Mouse (Mus musculus) CH12F3 (cell line): ENCODE results near the gene Ak2.

Experiments
- in situ Hi-C: fragments of 300-500 bp; cut with MboI; formaldehyde crosslinking; loops from 2 replicates; pipeline ENCODE4 v1.14.3; 2020; ENCODE audit warnings: low sequenced_read_pairs

The Ak2 gene

DNA sequence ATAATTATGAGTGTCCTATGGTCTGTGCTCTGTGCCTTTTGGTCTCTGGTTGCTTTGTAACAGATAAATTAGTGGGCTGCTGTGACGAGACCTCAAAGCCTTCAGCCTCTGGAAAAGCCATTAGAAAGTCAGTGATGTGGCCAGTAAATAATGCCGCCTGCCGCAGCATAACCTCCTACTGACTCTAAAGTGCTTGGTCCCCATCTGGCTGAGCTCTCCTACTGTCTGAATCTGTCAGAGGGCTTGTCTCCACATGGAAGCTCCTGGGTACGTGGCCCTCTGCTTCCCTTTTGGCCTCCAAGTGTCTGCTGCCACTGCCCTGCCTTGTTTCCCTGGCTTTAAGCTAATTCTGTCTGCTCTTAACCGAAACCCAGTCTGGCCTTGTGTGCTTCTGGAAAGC, 17.8 kb downstream of the Ak2 start:
- in situ Hi-C loops = no loop called here

DNA sequence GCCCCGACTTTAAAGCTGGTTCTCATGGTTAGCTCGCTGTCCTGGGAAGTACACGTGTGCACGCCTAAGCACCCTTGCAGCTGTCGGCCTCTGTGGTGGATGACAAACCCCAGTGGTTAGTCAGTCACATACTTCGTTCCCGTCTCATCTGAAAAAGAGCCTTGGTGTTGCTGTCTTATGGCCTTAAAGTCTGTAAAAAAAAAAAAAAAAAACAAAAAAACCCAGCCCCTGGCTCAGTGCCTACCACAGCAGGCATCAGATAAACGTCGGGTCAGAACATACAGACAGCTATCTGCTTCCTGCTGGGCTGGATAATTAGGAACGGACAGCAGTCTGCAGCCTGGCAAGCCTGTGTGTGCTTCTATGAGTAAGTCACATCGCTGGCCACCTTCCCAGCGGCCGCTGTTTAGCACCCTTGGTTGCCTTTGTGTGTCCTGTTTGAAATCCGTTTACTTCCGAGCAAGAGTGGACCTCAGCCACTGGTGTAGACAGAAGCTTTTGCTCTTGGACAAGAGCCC, 19.9 kb downstream of the Ak2 start:
- in situ Hi-C loops = no loop called here

DNA sequence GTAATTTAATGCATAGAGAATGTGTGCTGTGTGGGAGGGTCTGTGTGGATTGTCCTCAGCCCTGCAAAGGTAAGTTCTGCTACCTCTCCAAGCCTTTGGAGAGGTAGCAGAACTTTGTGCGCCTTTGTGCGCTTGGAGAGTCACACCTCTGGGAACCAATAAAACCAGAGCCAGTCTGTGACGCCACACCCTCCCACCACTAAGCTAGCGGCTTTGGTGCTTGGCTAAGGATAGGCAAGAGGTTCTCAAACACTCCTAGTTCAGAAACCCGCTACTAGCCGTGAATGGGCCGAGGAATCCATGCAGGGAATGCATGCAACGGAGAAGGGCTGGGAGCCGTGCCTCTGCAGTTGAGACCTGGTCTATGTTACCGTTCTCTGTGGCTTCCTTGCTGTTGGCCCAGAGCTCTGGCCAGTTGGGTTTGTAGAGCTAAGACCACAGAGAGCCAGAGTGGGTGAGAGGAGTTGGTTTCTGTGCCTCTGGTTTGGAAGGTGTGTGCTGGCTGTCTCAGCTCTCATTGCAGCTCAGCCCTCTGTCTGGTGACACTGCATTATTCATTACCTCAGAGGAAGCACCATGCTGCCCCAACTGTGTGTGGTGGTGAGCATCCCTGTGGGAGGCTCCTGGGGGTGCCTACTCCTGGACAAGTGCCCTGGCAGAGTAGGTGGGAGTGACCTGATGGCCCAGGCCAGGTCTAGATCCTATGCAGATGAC, 21.6 kb downstream of the Ak2 start:
- in situ Hi-C loops = no loop called here

DNA sequence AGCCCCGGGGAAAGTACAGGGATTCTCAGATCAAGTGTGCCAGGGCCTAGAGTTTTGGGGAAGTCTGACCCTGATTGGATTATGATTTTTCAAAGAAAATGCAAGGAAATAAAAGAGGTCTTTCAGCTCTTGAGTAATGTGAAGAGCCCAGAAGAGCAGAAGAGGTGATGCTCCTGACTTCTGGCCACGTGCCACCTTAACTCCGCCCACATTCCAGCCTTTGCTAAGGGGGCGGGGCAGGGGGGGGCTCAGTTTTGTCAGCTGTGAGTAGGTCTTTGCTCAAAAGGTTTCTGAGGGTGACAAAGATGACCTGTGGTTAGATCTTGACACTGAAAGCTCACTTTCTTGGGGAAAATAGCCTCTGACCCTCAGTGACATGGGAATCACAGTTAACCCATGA, 24.6 kb downstream of the Ak2 start:
- in situ Hi-C loops = no loop called here

DNA sequence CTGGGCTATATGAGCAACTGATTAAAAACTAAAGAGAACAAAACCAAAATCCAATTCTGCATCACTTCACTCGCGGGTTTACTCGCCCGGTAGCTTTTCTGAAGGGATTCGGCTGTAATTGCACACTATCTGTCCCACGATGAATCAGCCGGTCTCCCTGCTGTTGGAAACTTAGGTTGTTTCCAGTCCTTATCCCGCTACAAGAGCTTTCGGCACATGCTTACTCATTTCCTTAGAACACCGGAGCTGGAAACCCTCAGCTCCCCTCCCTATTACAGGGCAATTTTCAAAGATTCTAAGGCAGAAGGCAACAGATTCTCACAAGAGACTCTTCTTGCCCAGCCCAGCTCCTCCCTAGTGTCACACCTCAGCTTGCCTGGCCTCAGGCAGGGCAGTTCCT, 25.4 kb downstream of the Ak2 start:
- in situ Hi-C loops = no loop called here

DNA sequence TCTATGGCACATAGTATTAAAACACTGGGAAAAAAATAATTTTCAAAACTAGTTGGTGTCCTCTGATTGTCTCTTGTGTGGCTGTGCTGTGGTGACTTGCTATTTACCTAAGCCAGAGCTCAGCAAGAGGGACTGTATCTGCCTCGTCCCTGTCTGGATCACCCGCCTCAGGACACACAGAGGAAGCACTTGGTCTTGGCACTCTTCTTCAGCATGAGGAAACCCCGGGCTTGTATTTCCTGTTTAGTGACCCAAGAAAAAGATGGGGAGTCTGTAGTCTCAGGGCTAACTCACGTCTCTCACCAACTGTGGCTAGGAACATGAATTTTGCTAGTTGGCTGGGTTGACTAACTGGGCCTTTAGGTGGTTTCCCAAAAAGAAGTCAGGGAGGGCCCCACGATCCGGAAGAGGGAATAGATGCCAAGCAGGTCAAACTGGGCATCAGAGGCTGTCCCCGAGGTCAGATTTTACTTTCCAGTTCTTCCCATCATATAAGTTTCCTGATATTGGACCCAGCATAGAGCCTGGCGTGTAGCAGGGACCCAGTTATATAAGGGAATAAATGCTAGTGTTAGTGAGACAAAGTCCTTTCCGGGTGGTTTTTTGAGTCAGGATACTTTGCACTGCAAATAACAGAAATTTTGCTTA, 27.2 kb downstream of the Ak2 start:
- in situ Hi-C loops = no loop called here

DNA sequence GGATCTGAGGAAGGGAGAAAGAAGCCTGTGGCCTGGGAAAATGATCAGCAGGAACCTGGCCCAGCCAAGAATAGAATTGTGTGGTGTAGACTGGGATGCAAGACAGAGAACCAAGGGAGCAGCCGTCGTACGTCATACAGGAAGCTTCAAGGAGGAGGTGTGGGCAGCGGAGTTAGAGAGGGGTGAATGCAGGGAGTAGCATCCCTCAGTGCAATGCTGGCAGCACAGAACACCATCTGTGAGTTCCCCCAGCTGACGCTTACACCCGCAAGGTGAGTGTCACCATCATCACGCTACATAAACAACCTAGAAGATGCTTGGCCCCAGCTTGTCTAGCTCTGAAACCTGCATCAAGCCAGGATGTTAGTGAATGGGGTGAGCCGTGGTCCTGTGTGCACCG, 28.0 kb downstream of the Ak2 start:
- in situ Hi-C loops = no loop called here

DNA sequence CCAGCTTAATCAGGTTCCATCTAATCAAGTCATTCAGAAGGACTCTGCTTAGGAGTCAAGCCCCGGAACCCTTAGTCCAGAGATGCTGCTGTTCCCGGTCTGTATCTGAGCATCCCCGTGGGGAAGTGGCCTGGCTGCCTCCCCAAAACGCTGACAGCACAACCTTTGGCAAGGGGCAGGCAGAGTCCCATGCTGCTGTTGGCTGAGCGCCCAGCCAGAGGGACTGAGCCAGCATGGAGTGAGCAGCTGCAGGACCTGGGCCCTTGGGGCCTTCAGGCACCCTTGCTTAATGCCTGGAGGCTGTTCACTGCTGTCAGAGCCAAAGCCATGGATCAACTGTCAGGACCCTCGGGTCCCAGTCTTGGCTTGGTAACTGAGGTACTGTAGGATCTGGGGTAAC, 28.7 kb downstream of the Ak2 start:
- in situ Hi-C loops = no loop called here

DNA sequence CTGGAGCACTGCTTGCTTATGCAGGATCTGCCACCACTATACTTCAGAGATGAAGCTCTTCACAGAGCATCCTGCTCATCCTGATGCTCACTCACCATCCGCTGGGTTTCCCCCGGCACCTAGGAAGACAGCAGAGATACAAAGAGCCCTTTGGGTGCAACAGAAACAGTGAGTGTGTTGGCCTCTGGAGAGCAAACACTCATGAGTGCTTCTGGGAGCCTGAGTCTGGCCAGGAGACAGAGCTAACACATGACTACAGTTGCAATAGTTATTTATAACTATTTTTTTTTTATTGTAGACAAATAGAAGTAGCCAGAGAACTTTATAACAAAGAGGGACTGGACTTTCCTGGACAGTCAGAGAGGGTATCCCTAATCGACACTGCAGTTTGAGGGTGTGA, 29.7 kb downstream of the Ak2 start:
- in situ Hi-C loops = no loop called here

DNA sequence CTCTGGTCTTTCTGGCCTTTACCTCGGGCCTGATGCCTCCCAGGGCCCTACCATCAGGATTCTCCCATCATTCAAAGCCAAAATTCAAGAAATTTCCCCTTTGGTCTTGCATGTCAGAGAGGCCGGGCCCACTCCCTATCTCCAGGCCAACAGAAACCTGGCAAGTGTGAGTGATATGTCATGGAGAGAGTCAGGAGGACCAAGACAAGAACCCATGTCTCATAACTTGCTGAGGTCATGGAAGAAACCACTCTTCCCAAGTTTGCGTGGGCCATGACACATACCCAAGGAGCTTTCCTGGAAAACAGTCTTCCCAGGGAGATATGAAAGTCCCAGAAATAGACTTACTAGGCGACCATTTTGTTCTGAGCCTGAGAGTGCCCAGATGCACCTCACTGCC, 30.1 kb downstream of the Ak2 start:
- in situ Hi-C loops = no loop called here

DNA sequence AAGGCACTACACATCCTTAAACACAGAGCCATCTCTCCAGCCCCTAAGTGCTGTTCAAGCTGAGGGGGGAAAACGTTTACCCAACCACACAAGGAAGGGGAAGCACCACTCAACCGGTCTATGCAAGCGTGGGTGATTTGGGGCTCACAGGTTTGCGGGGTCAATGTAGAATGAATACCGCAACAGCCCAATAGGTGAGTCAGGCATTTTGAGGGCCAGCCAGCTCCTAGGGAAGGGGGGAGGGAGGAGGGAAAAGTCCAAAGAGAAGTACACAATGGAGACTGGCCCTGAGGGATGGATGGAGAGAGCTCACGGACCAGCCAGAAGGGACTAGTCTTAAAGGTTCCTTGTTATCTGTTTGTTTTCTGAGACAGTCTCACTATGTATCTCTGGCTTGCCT, 32.1 kb downstream of the Ak2 start:
- in situ Hi-C loops = no loop called here

DNA sequence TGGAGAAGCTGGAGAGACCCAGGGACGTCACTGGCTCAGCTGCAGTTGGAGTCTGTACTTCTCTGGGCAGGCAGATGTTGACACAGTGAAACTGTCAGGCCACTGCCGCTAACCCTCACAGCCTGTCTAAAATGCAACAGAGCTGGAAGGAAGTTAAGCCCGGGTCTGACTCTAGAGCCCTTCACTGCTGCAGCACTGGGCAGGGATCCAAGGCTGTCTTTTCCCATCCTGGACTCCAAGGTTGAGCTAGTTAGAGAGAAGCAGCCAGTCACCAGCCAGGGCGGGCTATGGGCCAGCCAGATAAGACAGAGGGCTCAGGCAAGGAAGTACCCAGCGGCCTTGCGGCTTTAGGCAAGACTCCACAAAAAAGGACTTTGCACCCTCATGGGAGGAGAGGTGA, 33.0 kb downstream of the Ak2 start:
- in situ Hi-C loops = no loop called here

DNA sequence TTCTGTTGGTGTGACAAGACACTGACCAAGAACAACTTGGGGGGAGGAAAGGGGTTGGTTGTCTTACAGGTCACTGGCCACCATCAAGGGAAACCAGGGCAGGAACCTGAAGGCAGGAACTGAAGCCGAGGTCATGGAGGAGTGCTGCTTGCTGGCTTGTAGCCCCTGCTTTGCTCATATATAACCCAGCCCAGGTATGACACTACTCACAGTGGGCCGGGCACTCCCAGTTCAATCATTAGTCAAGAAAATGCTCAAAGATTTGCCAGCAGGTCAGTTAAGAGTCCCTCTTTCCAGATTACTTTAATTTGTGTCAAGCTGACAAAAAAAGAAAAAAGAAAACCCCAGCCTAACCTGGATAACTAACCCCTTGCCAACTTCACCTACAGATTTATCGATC, 33.9 kb downstream of the Ak2 start:
- in situ Hi-C loops = no loop called here

DNA sequence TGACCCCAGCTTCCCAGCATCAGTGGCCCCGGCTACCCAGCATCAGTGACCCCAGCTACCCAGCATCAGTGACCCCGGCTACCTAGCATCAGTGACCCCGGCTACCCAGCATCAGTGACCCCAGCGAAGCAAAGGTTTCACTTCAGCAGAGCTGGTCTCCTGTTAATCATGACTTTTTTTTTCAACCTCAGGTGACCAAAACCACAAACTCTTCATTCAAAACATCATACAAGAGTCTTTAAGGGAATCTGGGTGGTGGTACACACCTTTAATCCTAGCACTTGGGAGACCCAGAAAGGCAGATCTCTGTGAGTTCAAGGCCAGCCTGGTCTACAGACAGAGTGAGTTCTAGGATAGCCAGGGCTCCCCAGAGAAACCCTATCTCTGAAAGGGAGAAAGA, 39.0 kb downstream of the Ak2 start:
- in situ Hi-C loops = no loop called here

DNA sequence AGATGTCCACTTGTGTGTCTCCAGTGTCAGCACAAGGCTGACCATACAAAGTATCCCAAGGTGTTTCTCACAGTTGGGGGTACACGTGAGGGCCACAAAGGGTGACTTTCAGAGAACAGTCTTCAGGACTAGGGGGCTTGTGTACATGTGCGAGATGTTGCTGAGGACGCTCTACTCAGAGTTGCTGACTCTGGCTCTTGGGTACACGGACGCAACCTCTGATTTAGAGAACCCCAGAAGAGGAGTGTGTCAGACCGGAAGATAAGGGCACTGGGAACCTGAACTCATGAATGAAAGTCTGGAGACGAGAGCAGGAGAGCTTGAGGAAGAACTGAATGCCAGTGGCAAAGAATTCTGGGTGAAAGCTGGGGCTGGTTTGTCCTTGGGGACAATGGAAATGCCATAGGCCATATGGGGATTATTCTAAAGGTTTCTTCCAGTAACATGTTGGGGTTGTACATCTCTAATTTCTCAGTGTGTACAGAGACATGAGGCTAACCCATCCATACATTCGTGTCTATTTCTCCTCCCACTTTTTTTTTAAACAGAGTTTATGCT, 39.7 kb downstream of the Ak2 start:
- in situ Hi-C loops = no loop called here

DNA sequence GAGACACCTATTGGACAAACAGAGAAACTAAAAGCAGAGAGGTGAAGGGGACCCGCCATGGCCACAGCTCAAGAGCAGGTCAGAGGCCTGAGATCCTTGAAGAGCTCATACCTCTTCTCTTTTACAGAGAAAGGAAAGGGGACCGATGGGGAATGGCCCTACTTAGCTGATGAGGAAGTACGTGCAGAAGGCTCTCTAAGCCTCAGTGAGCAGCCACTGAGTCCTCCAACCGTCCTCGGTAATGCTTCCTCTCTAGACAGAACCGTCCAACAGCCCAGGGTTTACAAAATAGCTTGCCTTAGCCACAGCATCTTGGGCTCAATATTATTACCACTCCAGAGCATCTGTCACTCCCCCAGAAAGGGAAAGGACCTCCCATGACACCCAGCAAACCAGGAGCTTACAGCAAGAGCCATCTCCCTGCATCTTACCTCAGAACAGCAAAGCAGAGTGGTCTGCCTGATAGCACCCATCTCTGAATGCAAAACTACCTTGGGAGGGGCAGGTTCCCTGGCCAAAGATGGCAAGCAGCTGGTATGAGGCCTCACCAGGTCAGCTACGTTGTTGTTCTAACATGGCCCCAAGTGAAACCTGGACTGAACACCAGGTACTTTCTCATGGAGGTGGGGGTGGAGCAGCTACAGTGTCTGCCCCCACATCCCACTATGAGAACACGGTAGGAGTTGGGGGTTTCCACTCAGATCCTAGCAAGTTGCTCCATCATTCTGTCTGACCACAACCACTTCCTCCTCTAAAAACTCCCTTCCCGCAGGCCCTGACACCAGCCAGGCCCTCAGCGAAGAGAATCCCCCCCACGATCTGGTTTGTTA, 40.6 kb downstream of the Ak2 start:
- in situ Hi-C loops = no loop called here

DNA sequence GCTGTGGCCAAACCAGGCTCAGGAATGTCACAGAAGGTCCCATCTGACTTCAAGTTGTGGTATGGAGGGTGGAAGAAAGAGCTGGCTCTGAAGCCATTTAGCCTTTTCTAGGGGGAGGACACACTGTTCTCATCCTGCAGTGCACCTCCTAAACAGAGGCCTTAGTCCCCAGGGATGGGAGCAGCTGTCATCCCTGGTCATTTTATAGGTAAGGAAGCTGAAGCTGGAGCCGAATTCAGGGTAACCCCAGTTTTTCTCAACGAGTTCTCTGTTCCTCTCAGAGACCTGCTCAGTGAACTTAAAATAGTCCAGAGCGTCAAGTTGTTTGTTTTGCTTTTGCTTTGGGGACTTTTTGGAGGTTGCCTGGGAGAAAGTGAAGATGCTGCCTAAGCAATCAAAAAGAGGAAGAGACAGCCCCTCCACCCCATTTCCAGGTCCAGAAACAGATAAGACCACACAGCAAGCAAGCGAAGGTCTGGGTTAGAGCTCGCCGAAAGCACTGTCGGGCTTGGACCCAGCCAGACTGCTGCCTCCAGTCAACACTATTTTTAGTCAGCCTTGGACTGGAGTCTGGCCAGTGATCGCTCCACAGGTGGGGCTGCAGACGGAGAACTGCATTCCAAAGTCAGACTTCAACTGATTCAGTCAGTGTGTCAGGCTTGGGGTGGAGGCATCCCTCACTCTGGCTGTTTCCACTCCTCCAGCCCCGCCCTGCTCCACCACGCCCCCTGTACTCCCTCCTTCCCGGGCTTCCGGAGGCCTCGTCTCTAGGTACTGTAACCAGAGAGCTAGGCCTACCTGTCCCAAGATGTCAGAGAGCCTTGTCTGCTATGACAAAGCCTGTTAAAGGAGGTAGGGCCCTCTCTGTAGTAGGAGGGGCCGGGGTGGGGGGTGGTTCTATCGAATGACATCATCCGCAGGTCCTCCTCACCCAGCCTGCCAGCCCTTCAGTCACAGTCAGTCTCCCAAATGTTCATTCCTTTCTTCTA, 41.5 kb downstream of the Ak2 start:
- in situ Hi-C loops = no loop called here

DNA sequence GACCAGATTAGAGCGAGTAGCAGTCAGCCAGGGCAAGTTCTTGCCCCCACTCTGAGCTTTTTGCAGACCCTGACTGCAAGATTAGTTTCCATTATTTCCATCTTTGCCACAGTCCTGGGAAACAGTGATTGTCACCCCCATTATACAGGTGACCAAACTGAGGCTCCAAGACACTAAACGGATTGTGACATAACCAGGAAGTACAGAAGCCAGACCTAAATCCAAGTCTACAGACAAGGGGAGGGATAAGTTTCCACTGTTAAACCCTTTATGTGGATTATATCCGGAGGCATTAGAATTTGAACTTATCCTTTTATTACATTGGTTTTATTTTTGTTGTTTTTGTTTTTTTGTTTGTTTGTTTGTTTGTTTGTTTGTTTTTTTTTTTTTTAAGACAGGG, 42.5 kb downstream of the Ak2 start:
- in situ Hi-C loops = no loop called here

DNA sequence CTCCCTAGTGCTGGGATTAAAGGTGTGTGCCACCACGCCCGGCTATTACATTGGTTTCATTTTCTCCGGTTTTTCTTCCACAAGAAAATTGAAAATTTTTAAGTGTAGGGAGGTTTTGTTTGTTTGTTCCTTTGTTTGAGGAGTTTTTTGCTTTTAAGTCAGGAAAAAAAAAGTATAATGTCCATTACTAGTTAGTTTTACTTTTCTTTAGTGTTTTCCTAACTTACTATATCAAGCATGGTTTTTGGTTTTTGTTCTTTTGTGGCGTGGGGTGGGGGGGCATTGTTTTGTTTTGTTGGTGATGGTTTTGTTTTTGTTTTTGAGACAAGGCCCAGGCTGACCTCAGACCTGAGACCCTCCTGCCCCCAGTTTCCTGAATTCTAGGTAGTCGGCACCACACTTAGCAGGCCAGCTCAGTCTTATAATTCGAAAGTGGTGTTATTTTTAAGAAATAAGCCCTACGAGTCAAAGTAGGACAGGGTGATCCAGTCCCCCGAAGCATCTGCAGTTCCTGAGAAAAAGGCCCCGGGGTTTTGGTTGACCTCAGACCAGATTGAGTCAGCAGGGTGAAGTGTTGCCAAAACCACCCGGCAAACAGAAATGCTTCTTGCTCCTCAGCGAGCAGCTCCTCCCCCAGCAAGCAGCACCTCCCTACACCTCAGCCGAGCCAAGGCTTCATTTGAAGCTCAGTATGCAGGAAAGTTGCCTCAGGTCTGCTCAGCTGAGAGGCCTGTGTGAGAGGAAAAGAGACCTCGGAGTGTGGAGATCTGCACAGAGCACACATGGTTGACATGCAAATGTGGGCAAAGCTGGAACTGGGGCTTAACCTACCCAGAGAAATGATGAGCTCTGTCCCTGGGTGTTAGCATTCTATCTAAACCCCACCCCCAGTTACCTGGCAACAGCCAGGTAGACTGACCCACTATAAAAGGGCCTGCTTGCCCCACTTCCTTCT, 43.2 kb downstream of the Ak2 start:
- in situ Hi-C loops = no loop called here
